Mouse (Mus musculus): ENCODE data around the gene Sipa1l2. TPM values are rescaled to one million over a fixed set of nuclear protein-coding genes. Genes with fewer than 3 reads are reported as not detected.

The Sipa1l2 gene
- polyA plus RNA-seq, 1 experiment: 47.6 TPM

DNA sequence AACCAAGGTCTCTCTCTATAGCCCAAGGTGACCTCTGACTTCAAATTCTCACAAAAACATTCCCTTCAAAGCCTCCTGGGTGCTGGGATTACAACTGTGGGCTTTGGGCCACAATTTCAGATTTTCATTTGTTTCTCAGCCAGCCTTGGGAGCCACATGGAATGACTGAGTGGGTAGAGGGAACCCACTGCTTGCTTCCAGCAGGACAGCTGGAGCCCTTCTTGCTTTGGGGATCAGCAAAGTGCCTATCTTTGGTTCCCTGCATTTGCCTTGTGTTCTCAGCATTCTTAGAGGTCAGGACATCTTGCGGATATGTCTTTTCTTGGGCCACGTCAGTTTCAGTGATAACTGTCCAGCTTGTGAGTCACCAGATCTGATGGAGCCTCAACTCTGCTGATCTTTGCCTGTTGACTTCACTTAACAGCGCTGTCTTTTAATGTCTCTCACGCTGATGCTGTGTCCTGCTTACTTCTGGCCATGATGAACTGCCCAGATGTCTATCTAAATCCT is 38.2 kb upstream of the Sipa1l2 start:
- Histone ChIP-seq H3K4me1 (ENCODE audit: control insufficient read depth, insufficient read depth, low read length) (peaks cover 8% of the 10 kb centered on the region), H3K27ac (ENCODE audit: insufficient read depth, low read depth, low read length) (no peak overlapping the region), H3K4me3 (ENCODE audit: insufficient read depth, low read depth, low read length) (no peak overlapping the region)
- TF ChIP-seq CTCF (IDR thresholded peaks at IDR 0.05; ENCODE audit: insufficient read depth, low read depth, low read length) (no peak), POLR2A (IDR thresholded peaks at IDR 0.05; ENCODE audit: insufficient read depth, low read depth, low read length) (no peak)
- WGBS: 92% methylated on average over 4 of the region's 4 CpGs

DNA sequence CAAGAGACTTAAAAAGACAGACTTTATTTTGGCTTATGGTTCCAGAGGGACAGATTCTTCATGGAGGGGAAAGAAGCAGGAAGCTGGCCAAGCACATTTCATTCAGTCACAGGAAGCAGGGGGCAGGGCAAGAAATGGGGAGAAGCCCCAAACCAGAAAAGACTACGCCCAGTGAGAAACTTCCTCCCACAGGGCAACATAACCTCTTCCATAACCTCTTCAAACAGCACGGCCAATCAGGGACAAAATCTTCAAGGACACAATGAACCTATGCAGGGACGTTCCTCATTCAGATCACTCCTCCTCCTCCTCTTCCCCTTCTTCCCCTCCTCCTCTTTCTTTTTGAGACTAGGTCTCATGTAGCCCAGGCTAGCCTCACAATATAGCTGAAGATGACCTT is 37.3 kb upstream of the Sipa1l2 start:
- WGBS: 87% methylated on average over 3 of the region's 3 CpGs
- H3K4me3 ChIP-seq (ENCODE audit: insufficient read depth, low read depth, low read length): no peak overlapping the region
- H3K4me1 ChIP-seq (ENCODE audit: control insufficient read depth, insufficient read depth, low read length): peaks cover 8% of the 10 kb centered on the region
- no peak for TF ChIP-seq POLR2A (IDR thresholded peaks at IDR 0.05; ENCODE audit: insufficient read depth, low read depth, low read length)
- TF ChIP-seq CTCF (IDR thresholded peaks at IDR 0.05; ENCODE audit: insufficient read depth, low read depth, low read length): no peak
- no peak overlapping the region for H3K27ac ChIP-seq (ENCODE audit: insufficient read depth, low read depth, low read length)

DNA sequence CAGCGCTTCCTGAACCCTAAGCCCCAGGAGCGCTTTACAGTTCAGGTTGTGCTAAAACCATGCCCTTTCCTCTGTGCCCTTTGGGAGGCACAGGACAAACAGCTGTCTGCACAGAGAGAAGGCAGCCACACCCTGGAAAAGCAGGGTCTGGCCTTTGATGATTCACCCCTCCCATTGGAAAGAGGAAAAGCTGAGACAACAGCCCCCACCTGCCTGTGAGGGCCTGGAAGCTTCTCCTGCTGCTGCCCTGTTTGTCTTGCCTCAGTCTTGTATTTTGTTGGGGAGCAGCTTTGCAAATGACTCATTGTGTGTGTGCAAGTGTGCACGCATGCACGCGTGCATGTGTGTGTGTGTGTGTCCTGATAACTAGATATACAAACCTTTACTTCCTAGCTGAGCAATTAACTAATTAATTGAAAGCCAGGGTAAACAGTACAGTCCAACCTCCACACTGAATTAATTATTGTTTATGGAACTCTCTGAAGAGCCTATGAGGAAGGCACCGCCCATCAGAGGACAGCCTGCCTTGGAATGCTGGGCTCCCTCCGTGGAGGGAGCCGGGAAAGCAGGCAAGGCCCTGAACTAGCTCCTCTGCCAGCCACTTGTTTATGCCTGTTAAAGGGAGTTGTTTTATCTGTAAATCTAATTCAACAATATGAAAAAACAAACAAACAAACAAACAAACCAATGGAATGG is 35.4 kb upstream of the Sipa1l2 start:
- Histone ChIP-seq H3K4me3 (ENCODE audit: insufficient read depth, low read depth, low read length) (no peak overlapping the region), H3K4me1 (ENCODE audit: control insufficient read depth, insufficient read depth, low read length) (peaks cover 8% of the 10 kb centered on the region), H3K27ac (ENCODE audit: insufficient read depth, low read depth, low read length) (no peak overlapping the region)
- WGBS: 50% methylated on average over 8 of the region's 8 CpGs
- TF ChIP-seq POLR2A (IDR thresholded peaks at IDR 0.05; ENCODE audit: insufficient read depth, low read depth, low read length) (no peak), CTCF (IDR thresholded peaks at IDR 0.05; ENCODE audit: insufficient read depth, low read depth, low read length) (no peak)

DNA sequence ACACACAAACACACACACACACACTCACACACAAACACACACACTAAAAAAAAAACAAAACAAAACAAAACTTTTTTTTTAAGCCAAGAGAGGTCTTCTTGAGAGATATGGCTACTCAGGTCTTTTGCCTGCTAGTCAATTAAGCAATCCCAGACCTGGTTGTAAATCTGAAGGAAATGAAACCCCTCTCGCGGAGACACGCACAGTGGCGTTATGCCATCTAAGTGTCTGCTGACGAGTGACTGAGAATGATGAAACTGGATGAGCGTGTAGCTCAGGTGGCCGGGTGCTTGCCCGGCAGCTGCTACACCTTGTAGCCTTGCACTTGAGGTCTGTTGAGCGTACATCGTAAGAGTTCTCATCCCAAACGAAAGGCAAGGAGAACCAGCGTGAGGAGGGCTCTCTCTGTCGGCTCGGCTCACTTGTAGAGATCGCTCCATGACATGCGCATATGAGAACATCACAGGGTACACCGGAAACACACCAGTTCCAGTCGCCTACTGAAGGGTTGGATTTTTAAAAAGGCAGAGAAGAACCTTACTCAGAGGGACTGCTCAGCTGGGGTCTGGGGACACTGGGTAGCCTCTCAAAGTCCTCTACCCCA is 34.7 kb upstream of the Sipa1l2 start:
- Histone ChIP-seq H3K4me1 (ENCODE audit: control insufficient read depth, insufficient read depth, low read length) (peaks cover 8% of the 10 kb centered on the region), H3K27ac (ENCODE audit: insufficient read depth, low read depth, low read length) (no peak overlapping the region), H3K4me3 (ENCODE audit: insufficient read depth, low read depth, low read length) (no peak overlapping the region)
- TF ChIP-seq POLR2A (IDR thresholded peaks at IDR 0.05; ENCODE audit: insufficient read depth, low read depth, low read length) (no peak), CTCF (IDR thresholded peaks at IDR 0.05; ENCODE audit: insufficient read depth, low read depth, low read length) (no peak)
- WGBS: 93% methylated on average over 18 of the region's 18 CpGs

DNA sequence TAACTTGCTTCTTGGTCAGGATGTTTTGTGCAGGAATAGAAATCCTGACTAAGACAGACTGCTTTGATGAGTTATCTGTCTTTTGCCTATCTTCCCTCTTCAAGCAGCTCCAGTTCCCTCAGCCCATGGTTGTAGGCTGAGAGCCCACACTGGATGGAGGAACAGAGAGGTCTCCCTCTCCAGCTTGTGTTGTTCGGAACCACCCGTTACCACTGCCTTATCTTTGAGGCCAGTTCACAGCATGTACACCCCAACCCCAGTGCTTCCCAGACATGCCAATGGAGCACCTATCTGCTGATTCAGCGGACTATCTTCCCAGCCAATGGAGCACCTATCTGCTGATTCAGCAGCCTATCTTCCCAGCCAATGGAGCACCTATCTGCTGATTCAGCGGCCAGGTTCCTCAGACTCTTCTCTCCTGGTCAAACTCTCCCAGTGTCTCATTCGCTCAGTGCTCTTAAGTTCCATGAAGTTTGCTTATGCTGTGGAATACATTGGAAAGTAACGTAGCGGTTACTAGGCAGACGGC is 33.8 kb upstream of the Sipa1l2 start:
- no peak overlapping the region for H3K4me3 ChIP-seq (ENCODE audit: insufficient read depth, low read depth, low read length)
- TF ChIP-seq CTCF (IDR thresholded peaks at IDR 0.05; ENCODE audit: insufficient read depth, low read depth, low read length) (no peak), POLR2A (IDR thresholded peaks at IDR 0.05; ENCODE audit: insufficient read depth, low read depth, low read length) (no peak)
- 92% methylated on average over 8 of the region's 8 CpGs for WGBS
- no peak overlapping the region for H3K27ac ChIP-seq (ENCODE audit: insufficient read depth, low read depth, low read length)
- H3K4me1 ChIP-seq (ENCODE audit: control insufficient read depth, insufficient read depth, low read length): peaks cover 8% of the 10 kb centered on the region

DNA sequence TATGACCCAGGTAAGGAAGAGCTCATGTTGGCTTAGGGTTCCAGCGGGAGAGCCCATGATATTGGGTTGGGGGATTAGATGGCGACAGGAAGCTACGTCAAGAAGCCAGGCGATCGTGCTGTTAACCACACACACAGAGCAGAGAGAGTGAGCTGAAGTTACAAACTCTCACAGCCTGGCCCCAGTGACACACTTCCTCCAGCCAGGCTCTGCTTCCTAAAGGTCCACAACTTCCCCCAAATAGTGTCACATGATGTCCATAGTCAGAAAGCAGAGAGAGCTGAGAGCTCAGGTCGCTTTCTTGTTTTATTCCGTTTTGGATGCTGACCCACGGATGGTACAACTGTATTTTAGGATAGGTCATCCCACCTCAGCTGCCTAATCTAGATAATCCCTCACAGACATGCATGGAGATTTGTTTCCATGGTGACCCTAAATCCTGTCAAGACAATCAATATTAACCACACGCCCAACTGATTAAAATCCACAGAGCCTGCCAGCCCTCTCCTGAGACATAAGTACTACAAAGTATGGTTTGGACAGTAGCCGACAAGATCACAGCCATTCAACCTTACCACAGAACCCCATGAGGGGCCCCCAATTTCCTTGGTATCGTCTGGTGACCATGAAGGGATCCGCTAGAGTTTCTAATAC is 30.6 kb upstream of the Sipa1l2 start:
- WGBS: 91% methylated on average over 12 of the region's 12 CpGs
- Histone ChIP-seq H3K4me3 (ENCODE audit: insufficient read depth, low read depth, low read length) (no peak overlapping the region), H3K27ac (ENCODE audit: insufficient read depth, low read depth, low read length) (no peak overlapping the region), H3K4me1 (ENCODE audit: control insufficient read depth, insufficient read depth, low read length) (peaks cover 10% of the 10 kb centered on the region)
- no peak for TF ChIP-seq CTCF (IDR thresholded peaks at IDR 0.05; ENCODE audit: insufficient read depth, low read depth, low read length)
- TF ChIP-seq POLR2A (IDR thresholded peaks at IDR 0.05; ENCODE audit: insufficient read depth, low read depth, low read length): no peak

DNA sequence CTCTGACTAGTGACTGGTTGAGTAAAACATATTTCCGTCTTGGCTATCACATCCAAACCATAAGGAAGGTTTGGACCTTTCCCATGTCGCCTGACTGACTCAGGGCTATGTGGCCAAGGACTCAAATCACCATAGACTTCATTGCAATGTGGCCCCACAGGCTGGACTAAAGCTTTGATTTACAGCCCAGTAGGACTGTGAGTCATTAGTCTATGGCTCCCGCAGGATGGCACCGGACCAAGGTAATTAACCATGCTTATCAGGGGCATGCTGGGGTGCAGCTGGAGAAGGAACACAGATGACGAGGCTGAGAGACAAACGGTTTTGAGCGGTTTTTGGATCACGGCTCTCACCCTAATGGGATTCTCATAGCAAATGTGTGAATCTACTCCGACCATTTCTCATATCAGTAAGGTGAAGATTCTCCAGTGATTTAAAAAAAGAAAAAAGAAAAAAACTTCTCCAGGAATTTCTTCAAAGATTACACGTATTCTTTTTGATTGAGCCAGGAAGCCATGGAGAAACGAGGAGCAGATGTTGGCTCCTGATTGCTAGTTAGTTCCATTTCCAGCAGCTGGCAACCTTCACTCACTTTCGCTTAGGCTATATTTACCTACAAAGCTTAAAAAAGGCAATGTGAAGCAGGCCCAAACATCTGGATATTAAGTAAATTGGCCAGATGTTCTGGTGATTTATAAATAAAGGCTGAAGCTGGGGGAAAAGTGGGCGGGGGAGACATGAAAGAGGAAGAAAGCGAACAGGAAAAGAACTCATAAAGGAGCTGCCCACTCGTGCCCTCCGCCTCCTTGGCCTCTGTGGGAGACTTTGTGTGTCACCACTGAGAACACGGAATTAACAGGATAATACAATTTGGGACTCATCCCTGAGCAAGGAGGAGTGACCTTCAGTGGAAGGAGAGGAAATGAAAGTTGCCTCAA is 26.2 kb upstream of the Sipa1l2 start:
- H3K27ac ChIP-seq (ENCODE audit: insufficient read depth, low read depth, low read length): no peak overlapping the region
- 49% methylated on average over 17 of the region's 17 CpGs for WGBS
- no peak overlapping the region for H3K4me3 ChIP-seq (ENCODE audit: insufficient read depth, low read depth, low read length)
- peaks cover 2% of the 10 kb centered on the region; the same call in 1 of the 2 replicates for H3K4me1 ChIP-seq (ENCODE audit: control insufficient read depth, insufficient read depth, low read length)
- TF ChIP-seq POLR2A (IDR thresholded peaks at IDR 0.05; ENCODE audit: insufficient read depth, low read depth, low read length): no peak
- no peak for TF ChIP-seq CTCF (IDR thresholded peaks at IDR 0.05; ENCODE audit: insufficient read depth, low read depth, low read length)

DNA sequence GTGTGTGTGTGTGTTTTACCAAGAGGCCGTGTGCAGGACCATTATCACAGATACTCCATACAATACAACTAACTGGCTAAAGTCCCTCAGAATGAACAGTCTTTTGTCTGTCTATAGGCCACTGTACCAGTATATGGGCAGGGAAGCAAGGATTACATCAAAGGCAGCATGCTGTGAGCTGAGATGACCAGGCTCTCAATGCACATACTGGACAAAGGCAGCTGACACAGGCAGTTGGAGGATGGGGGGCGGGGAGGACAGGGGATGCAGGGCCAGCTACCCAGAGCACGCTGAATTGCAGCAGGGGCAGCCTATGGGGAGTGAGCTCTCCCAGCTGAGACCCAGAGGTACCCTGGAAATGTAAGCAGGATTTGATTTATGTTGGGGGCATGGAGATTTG is 20.8 kb upstream of the Sipa1l2 start:
- WGBS: 81% methylated on average over 3 of the region's 3 CpGs
- H3K4me1 ChIP-seq (ENCODE audit: control insufficient read depth, insufficient read depth, low read length): no peaks in the 10 kb centered on the region
- H3K27ac ChIP-seq (ENCODE audit: insufficient read depth, low read depth, low read length): no peak overlapping the region
- H3K4me3 ChIP-seq (ENCODE audit: insufficient read depth, low read depth, low read length): no peak overlapping the region
- TF ChIP-seq POLR2A (IDR thresholded peaks at IDR 0.05; ENCODE audit: insufficient read depth, low read depth, low read length): no peak
- TF ChIP-seq CTCF (IDR thresholded peaks at IDR 0.05; ENCODE audit: insufficient read depth, low read depth, low read length): no peak

All from olfactory bulb, adult 2 months (tissue).